Mouse (Mus musculus): ENCODE data around the gene Bricd5. TPM values are rescaled to one million over a fixed set of nuclear protein-coding genes. Genes with fewer than 3 reads are reported as not detected.

The Bricd5 gene
- polyA plus RNA-seq, 1 experiment, result not detected

GRCm38 (mm10) chr17:24483495-24483894, 9.8 kb downstream of the Bricd5 start:
- H3K27ac ChIP-seq (ENCODE audit: insufficient read depth, low read depth, low read length), result no peak overlapping the region
- H3K4me3 ChIP-seq (ENCODE audit: insufficient read depth, low read length), result no peak overlapping the region
- TF ChIP-seq CTCF (IDR thresholded peaks at IDR 0.05; ENCODE audit: low read depth, low read length) (no peak), POLR2A (IDR thresholded peaks at IDR 0.05; ENCODE audit: borderline replicate concordance, low read depth, low read length) (no peak)
- peaks cover 10% of the 10 kb centered on the region for H3K4me1 ChIP-seq (ENCODE audit: control insufficient read depth, insufficient read depth, low read length)

GRCm38 (mm10) chr17:24485090-24485860, 11.6 kb downstream of the Bricd5 start:
- H3K4me3 ChIP-seq (ENCODE audit: insufficient read depth, low read length), result no peak overlapping the region

GRCm38 (mm10) chr17:24488186-24488661, 14.5 kb downstream of the Bricd5 start, which contains the start of gene Caskin1:
Caskin1 (plus strand) TSS chr17:24488601.
- TF ChIP-seq POLR2A (IDR thresholded peaks at IDR 0.05; ENCODE audit: borderline replicate concordance, low read depth, low read length), result no peak
- TF ChIP-seq CTCF (IDR thresholded peaks at IDR 0.05; ENCODE audit: low read depth, low read length), result no peak
- H3K4me1 ChIP-seq (ENCODE audit: control insufficient read depth, insufficient read depth, low read length), result no peaks in the 10 kb centered on the region
- H3K27ac ChIP-seq (ENCODE audit: insufficient read depth, low read depth, low read length), result no peak within 1 kb of the TSS
- peak within 1 kb of the TSS; percentile 62 for H3K4me3 ChIP-seq (ENCODE audit: insufficient read depth, low read length)

More at GRCm38 (mm10) chr17:24485090-24485860, 11.6 kb downstream of the Bricd5 start:
- Histone ChIP-seq H3K4me1 (ENCODE audit: control insufficient read depth, insufficient read depth, low read length) (peaks cover 4% of the 10 kb centered on the region), H3K27ac (ENCODE audit: insufficient read depth, low read depth, low read length) (no peak overlapping the region)
- no peak for TF ChIP-seq CTCF (IDR thresholded peaks at IDR 0.05; ENCODE audit: low read depth, low read length)
- no peak for TF ChIP-seq POLR2A (IDR thresholded peaks at IDR 0.05; ENCODE audit: borderline replicate concordance, low read depth, low read length)

- no peaks in the 10 kb centered on the region for H3K4me1 ChIP-seq (ENCODE audit: control insufficient read depth, insufficient read depth, low read length)
- TF ChIP-seq POLR2A (IDR thresholded peaks at IDR 0.05; ENCODE audit: borderline replicate concordance, low read depth, low read length) (no peak), CTCF (IDR thresholded peaks at IDR 0.05; ENCODE audit: low read depth, low read length) (no peak)
- H3K4me3 ChIP-seq (ENCODE audit: insufficient read depth, low read length), result peak overlapping the region; percentile 62
- no peak overlapping the region for H3K27ac ChIP-seq (ENCODE audit: insufficient read depth, low read depth, low read length)
Observed at GRCm38 (mm10) chr17:24488662-24489264, 15.1 kb downstream of the Bricd5 start.

- no peak overlapping the region for H3K27ac ChIP-seq (ENCODE audit: insufficient read depth, low read depth, low read length)
- H3K4me3 ChIP-seq (ENCODE audit: insufficient read depth, low read length), result peak overlapping the region; percentile 62; the same call in 1 of the 2 replicates
- TF ChIP-seq POLR2A (IDR thresholded peaks at IDR 0.05; ENCODE audit: borderline replicate concordance, low read depth, low read length) (no peak), CTCF (IDR thresholded peaks at IDR 0.05; ENCODE audit: low read depth, low read length) (no peak)
- H3K4me1 ChIP-seq (ENCODE audit: control insufficient read depth, insufficient read depth, low read length), result no peaks in the 10 kb centered on the region
Observed at GRCm38 (mm10) chr17:24489265-24490030, 15.8 kb downstream of the Bricd5 start.

GRCm38 (mm10) chr17:24490399-24490798, 16.7 kb downstream of the Bricd5 start:
- H3K4me3 ChIP-seq (ENCODE audit: insufficient read depth, low read length), result no peak overlapping the region
- no peaks in the 10 kb centered on the region for H3K4me1 ChIP-seq (ENCODE audit: control insufficient read depth, insufficient read depth, low read length)
- H3K27ac ChIP-seq (ENCODE audit: insufficient read depth, low read depth, low read length), result no peak overlapping the region
- no peak for TF ChIP-seq POLR2A (IDR thresholded peaks at IDR 0.05; ENCODE audit: borderline replicate concordance, low read depth, low read length)
- no peak for TF ChIP-seq CTCF (IDR thresholded peaks at IDR 0.05; ENCODE audit: low read depth, low read length)

- Histone ChIP-seq H3K27ac (ENCODE audit: insufficient read depth, low read depth, low read length) (no peak overlapping the region), H3K4me1 (ENCODE audit: control insufficient read depth, insufficient read depth, low read length) (no peaks in the 10 kb centered on the region), H3K4me3 (ENCODE audit: insufficient read depth, low read length) (no peak overlapping the region)
- TF ChIP-seq POLR2A (IDR thresholded peaks at IDR 0.05; ENCODE audit: borderline replicate concordance, low read depth, low read length), result no peak
- peak; percentile 69 for TF ChIP-seq CTCF (IDR thresholded peaks at IDR 0.05; ENCODE audit: low read depth, low read length)
Observed at GRCm38 (mm10) chr17:24494627-24495335, 21.1 kb downstream of the Bricd5 start.

- TF ChIP-seq CTCF (IDR thresholded peaks at IDR 0.05; ENCODE audit: low read depth, low read length) (no peak), POLR2A (IDR thresholded peaks at IDR 0.05; ENCODE audit: borderline replicate concordance, low read depth, low read length) (no peak)
- H3K4me3 ChIP-seq (ENCODE audit: insufficient read depth, low read length), result no peak overlapping the region
- no peak overlapping the region for H3K27ac ChIP-seq (ENCODE audit: insufficient read depth, low read depth, low read length)
- no peaks in the 10 kb centered on the region for H3K4me1 ChIP-seq (ENCODE audit: control insufficient read depth, insufficient read depth, low read length)
Observed at GRCm38 (mm10) chr17:24495443-24495842, 21.8 kb downstream of the Bricd5 start.

GRCm38 (mm10) chr17:24496026-24496425, 22.3 kb downstream of the Bricd5 start:
- Histone ChIP-seq H3K27ac (ENCODE audit: insufficient read depth, low read depth, low read length) (no peak overlapping the region), H3K4me1 (ENCODE audit: control insufficient read depth, insufficient read depth, low read length) (no peaks in the 10 kb centered on the region), H3K4me3 (ENCODE audit: insufficient read depth, low read length) (no peak overlapping the region)
- TF ChIP-seq POLR2A (IDR thresholded peaks at IDR 0.05; ENCODE audit: borderline replicate concordance, low read depth, low read length), result no peak
- no peak for TF ChIP-seq CTCF (IDR thresholded peaks at IDR 0.05; ENCODE audit: low read depth, low read length)

Data from bone marrow macrophage, adult 2 months (primary cell).